Mouse (Mus musculus) liver, postnatal 0 days (tissue): ENCODE measurements at regions not wholly inside any gene's neighbourhood (a gene's known extent, or its start where the extent isn't known, plus 50 kb on each side); places are given as distances from the start of the nearest gene placed in this dataset.
"Not testable (repeated sequence)": the region's sequence is repeated elsewhere in the genome, so short reads cannot be mapped to it uniquely, and the experiment has no call there.

Experiments used
- CTCF ChIP-seq: sonication (generic); IDR thresholded peaks from 2 replicates; pipeline ENCODE4 v1.5.1; 2016; ENCODE audit warnings: antibody characterized with exemption, low read depth
- EP300 ChIP-seq: IDR thresholded peaks from 2 replicates; pipeline ENCODE4 v1.6.1; 2016; ENCODE audit warnings: antibody characterized with exemption, low read depth, mild to moderate bottlenecking

DNA sequence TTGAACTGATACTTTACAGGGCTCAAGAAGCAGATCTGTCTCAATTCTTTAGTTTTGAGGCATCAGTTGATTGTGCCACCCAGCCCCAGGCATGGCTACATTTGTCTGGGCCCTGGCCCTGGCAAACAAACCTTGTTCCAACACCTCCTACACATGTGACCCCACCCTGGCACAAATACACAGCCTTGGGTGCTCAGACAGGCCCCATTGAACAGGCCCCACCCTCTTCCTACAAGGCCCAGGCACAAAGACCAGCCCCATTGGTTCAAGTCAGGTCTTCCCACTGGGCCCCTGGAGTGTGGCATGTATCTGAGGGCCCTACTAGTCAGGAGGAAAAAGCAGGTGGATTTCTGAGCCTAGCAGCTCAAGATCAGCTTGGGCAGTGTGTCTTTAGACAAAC, 198.4 kb downstream of the Gm906 start:
- not testable (repeated sequence) for TF ChIP-seq EP300, CTCF
